Mouse (Mus musculus): ENCODE data around the gene Msl1.
A peak's percentile ranks its signal among the peaks of the same experiment; 100 is the strongest.

The Msl1 gene

DNA sequence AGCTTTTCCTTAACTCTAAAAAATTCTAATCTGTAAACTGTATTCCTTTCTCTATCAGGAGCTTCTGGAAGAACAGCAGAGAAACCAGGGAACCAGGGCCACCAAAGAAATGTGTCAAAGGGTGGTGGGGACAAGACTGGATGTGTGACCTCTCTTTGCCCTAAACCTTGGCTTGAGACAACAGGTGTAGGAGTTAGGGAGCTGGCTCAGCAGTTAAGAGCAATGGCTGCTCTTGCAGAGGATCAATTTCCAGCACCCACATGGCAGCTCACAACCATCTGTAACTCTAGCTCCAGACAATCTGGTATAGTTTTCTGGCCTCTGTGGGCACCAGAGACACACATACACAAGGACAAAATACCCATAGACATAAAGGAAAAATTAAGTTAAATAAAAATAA lies 17.4 kb upstream of the Msl1 start:
- no peak for DNase-seq

DNA sequence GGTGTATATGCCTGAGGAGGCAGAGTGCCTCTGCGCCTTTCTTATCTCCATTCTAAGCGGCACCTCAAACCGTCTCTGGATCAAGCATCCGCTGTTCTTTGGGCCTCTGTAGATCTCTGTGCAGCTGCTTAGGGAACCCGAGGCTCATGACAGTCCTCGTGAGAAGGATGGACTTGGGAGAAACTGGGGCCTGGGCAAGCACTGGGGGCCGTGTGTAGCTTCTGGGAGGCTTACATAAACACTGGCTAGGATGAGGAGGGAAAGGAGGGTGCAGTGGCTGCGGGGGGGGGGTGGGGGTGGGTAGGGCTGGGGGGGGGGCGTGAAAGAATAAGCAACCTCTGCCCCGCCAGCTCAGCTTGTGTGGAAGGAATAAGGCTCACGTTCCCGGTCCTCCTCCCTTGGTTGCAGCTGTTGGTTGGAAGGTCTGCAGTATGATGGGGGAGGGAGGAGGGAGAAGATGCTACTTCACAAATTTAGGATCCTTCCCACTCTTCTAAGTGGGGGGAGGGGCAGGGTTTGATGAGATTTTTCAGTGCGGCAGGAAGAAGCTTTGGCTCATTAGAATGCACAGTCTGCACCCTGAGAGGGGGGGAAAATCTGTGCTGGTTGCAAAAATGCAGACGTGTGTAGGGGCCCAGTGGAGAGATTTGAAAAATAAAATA lies 13.3 kb upstream of the Msl1 start:
- DNase-seq = no peak

DNA sequence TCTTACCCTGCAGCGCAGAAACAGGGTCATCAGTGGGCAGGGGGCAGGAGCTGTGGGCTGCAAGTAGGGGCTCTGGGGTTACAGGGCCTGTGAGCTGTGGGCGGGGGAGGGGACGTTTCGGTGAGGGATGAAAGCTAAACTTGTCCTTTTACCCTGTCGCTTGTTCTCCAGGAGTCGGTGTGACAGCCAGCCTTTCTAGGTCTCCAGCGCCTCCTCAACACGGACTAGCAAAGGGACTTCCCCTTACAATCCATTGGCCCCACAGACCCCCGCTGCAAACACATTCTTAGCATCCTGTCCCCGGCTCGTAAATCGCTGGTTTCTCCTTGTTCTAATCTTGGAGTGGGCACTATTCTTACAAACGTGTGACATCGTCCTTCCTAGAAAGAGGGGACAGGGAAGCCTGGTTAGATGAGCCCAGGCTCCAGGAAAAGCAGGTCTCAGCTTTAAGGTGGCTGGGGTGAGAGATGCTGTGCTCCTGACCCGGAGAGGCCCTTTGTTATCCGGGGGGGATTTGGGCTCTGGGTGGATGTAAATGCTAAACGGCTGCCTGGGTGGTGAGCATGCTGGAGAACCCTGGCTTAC lies 12.6 kb upstream of the Msl1 start:
- no peak for DNase-seq

DNA sequence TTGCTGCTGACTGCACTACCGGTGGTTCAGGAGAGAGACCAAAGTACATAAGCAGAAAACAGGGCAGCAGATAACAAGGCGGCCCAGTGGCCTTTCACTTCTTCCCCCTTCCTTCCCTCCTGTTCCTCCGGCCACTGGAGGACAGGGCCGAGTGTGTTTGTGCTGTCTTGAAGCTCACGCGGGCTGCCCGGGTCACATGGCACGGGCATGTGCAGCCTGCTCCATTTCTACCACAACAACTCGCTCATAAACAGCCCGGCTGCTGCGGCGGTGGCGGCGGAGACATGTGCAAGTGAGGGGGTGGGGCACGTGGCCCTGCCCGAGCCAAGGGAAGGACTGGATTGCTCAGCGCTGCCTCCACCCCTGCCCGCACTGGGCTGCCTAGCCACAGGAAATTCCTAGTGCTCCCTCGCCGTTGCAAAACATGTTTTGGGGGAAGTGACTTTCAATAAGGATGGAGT lies 12.1 kb upstream of the Msl1 start:
- peak; percentile 77 for DNase-seq

DNA sequence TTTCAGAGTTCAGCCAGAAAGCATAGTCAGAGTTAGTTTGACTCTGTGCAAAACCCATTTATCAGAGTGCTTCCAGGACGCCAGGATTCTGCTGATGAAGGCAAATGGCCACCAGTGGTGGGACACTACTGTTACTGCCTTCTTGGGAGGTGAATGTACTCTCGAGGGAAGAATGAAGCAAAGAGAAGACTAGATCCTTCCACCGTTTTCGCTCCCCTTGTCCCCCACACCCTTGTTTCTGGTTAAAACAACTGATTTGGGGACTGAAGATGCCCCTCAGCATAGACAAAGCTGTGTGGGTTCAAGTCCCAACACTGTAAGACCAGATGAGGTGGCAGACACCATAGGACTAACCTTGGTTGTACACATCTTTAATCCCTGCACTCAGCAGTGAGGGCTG lies 11.2 kb upstream of the Msl1 start:
- no peak for DNase-seq

DNA sequence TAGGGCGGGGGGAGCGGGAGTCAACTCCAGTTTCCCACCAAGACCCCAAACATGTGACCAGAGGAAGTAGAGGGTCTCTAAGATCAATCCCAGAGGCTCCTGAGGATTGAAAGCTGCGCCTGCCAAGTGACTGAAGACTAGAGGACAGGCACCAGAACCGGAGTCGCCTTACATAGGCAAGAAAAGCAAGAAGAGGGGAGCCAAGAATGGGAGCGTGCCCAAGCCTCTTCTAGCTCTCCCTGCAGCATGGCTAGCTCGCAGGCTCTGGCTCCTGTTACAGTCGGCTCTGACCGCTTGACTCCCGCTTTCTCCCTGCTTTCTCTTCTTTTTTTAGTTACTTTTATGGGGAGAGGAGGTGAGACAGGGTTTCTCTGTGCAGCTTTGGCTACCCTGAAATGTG lies 10.1 kb upstream of the Msl1 start:
- DNase-seq = no peak

DNA sequence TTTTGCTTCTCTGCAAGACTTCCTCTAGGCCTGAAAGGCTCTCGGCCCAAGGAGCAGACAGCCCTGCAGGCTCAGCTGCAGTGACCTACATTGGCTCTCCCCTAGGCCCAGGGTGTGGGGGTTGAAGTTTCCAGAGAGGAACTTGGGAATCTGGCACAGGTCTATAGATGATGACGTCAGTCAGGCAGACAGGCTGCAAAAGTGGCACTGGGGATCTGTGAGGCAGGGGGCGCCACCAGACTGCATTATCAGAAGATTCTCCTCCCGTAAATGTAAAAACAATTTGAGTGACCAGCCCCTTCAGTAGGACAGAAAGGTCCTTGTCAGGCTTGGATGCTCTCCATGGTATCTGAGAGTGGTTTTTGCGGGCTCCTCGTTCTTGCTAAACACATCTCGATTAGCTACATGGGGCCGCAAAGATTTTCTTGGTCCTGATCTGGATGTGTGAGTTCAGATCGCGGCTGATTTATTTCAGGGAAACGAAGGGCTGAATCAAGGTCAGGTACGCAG lies 9.5 kb upstream of the Msl1 start:
- DNase-seq = peak; percentile 65 to 77

DNA sequence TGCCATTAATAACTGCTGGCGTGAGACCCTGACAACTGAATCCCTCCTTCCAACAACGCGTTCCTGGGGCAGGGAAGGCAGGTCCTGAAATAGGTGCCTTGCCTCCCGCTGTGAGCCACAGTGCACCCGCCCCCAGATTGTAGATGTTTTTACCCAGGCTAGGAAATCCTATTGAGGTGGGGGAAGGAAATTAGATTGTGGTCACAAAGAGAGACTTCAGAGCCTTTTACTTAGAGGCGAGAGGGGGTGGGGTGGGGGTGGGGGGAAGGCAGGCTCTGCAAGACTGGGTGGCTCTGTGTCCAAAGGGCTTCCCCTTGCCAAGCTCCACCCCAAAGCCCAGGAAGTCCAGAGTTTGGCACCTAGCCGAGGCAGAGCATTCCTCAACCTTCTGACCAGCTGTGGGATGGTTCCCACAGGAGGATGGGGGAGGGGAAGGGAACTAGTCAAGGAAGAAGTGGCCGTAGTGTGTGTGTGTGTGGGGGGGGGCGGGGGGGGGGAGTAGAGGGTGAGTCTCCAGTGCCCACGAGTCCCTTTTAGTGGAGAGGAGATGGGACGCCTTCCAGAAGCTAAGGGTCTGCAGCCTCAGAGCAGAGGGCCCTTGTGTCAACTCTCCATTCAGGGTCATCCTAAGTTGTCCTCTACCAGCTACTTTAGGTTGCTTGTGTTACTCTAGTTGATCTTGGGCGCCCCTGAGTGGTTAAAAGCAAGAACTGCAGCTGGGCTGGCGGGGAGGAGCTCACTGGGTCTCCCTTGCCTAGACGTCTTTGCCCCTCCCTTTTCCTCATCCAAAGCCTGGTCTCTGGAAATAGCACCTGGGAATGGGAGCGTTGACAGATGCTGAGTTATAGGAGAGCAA lies 8.7 kb upstream of the Msl1 start:
- DNase-seq = peak; percentile 79 to 91

DNA sequence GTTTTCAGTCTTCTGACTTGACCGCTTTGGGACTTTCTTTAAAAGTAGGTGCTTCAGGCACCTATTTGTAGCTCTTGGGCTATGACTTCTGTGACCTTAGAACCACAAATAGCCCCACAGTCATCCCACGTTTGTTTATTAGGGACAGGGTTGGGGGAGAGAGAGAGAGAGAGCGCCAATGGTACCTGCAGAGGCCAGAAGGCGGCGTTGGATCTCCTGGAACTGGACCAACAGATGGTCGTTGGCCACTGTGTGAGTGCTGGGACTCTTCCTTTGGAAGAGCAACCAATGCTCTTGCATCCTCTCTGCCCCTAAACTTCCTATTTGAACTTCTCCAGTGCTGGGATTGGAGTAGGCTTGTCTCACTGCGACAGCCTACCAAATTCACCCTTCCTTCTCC lies 8.1 kb upstream of the Msl1 start:
- DNase-seq = no peak

DNA sequence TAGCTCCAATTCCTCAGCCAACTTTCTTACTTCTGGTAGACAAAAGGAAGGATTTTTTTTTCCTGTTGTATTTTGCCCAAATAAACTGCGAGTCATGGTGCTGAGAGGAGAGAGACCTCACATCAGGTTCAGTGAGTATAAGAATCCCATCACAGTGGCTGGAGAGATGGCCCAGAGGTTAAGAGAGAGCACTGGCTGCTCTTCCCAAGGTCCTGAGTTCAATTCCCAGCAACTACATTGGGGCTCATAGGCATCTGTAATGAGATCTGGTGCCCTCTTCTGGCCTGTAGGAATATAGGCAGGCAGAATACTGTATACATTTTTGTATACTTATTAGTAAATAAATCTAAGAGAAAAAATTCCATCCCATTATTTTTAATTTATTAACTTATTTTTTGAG lies 7.6 kb upstream of the Msl1 start:
- DNase-seq = no peak

DNA sequence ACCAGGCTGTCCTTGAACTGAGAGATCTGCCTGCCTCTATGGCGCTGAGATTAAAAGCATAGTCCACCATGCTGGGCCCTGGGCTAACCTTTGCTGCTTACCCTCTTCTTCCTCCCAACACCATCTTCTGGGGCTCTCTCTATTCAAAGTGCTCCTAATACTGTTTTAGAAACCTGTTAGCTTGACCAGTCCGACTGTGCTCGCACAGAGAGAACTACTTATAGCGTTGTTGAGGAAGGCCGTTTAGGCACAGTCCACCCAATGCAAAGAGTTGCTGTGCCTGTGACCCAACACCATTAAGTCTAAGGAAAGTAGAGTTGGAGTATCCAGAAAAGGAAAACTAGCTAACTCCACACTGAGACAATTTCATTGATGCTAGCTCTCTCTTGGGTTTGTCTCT lies 7.2 kb upstream of the Msl1 start:
- DNase-seq = no peak

DNA sequence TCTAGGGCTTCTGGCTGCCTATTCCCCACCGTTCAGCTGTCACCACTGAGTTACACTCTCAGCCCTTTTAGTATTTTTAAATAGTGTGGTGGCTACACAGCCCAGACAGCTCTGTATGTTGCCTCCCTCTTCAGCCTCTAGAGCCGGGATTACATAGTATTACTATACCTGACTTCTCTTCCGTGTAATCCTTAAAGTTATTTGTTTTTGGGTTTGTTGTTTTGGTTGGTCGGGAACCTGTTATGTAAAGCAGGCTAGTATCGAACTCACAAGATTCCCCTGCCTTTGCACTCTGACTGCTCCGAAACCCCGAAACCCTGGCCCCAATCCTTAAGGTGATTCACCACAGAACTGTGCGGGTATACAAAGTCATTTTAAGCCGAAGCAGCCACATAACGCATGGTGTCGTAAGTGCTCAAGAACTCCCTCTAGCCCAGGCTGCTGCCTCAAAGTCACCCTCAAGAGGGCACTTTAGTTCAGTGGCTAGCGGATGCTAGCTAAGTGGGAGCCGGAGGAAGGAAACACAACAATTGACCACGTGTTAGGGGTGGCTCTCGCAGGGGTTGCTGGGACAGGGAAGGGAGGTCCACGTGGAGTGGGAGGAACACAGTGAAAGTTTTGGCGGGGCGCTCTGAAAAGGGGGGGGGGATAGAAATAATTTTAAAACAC lies 6.6 kb upstream of the Msl1 start:
- peak; percentile 82 to 90 for DNase-seq

DNA sequence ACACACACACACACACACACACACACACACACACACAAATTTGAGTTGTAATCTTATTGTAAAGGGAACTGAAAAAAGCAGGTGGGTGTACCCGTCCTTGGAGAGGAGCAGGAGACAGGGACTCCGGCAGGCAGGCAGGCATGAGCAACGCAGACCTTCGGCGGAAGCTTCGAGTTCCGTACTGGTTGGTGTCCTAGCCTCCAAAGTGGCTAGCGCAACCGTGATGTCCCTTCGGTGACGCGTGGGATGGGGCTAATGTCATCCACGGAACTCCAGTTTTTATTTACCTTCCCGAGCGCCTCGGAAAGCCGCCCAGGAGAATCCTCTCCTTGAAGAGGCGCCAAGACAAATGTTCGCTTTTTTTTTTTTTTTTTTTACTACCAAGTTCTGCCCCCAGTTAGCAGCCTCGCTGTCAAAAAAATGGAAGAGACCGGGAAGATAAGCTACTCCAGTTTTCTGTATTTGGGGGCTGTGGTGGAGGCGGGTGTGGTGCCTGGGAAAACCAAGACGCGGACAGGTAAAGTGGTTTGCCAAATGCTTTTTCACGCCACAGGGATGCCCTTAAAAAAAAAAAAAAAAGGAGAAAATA lies 6.0 kb upstream of the Msl1 start:
- DNase-seq = no peak

DNA sequence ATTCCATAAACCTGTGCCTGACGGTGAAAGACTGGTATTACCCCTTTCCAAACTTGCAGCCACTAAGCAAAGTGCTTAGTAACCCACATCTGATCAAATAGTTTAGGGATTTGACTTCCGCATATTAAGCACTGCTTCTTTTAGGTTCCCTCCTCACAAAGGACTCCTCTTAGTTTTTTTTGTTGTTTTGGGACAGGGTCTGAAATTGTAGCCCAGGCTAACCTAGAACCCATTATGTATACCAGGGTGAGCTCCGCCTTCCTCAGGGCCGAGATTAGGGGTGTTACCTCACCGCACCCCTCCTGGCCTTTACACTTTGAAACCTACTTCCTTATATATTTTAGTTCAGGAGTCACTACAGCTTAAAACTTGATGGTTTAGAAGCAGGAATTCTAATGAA lies 5.5 kb upstream of the Msl1 start:
- no peak for DNase-seq

DNA sequence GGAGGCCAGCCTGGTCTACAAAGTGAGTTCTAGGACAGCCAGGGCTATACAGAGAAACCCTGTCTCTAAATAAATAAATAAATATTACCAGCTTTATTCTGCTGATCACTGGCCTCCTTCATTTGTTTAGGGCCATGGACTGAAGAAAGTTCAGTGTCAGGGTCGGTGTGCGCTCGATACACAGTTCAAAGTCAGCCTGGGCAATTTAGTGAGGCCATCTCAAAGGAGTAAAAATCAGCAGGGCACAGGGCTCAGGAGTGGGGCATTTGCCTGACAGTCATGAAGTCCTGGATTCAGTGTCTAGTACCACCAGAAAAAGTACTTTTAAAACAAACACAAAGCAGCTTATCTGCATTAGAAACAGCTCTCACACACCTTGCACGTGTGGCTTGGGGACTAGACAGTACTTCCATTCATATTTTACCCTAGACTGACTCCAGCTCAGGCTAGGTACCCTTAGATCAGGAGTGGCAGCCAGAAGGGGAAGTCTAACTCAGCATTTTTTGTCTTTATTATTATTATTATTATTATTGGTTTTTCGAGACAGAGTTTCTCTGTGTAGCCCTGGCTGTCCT lies 4.6 kb upstream of the Msl1 start:
- DNase-seq = no peak

DNA sequence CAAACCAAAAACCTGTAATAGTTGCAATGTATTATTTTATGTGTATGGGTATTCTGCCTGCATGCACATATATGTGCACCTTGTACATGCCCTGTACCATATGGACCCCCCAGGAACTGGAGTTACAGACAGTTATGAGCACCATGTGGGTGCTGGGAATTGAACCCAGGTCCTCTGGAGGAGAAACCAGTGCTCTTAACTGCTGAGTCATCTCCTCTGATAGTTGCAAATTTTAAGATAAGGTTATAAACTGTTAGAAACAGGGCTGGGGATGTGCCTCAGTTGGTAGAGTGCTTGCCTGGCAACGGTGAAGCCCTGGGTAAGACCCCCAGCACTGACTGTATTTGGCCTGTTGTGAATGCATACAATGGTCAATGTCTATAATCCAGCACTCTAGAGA lies 3.9 kb upstream of the Msl1 start:
- no peak for DNase-seq

DNA sequence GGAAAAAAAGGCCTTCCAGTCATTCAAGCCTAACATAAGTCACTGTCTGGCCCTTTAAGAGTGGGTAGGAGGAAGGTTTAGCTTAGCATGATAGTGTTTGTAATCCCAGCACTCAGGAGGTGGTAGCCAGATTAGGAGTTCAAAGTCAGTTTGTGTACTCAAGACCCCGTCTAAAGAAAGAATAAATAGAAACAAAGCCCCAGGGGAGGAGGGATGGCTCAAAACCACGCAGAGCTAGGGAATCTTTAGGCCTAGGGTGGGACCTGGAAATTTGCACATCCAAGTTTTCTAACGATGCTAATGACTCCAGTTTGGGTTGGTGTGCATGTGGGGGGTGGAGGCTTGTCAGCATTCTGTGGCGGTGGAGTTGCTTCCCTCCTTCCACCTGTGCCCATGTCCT lies 3.2 kb upstream of the Msl1 start:
- DNase-seq = no peak

DNA sequence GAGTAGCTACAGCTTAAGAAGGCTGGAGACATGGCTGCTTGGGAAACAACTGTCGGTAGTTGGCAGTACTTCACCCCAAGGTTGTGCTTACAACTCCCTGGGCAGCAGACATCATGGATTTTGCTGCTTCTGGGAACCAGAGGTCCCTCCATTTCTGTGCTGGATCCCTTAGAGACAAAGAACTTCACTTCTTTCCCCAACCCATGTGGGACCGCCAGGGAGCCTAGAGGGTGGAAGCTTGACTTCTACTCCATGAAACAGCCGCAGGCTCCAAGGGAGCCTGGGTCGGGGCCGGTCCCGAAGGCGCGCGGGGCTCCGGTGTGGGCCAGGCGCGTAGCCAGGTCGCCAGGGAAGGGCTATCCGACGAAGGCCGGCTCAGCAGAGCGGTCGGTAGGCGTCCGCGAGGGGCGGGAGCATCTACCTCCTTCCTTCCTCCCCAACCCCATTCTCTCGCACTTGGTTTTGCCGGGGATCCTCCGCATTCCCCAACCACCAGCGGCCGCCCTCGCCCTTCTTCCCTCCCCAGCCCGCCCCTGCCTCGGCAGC lies 774 bp upstream of the Msl1 start:
- DNase-seq = no peak

DNA sequence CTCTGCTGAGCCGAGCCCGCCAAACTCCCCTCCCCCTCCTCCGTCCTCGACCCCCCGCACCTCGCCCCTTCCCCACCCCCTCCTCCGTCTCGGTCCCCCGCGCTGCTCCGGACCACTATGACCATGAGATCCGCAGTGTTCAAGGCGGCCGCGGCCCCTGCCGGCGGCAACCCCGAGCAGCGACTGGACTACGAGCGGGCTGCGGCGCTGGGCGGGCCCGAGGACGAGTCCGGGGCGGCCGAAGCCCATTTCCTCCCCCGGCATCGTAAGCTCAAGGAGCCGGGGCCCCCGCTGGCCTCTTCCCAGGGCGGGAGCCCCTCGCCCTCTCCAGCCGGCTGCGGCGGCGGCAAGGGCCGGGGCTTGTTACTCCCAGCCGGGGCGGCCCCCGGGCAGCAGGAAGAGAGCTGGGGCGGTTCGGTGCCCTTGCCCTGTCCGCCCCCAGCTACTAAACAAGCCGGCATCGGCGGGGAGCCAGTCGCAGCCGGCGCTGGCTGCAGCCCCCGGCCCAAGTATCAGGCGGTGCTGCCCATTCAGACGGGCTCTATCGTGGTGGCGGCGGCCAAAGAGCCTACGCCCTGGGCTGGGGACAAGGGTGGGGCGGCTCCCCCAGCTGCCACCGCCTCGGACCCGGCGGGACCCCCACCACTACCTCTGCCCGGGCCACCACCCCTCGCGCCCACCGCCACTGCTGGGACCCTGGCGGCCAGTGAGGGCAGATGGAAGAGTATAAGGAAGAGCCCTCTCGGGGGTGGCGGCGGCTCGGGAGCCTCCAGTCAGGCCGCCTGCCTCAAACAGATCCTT lies 598 bp downstream of the Msl1 start:
- DNase-seq = peak; percentile 39 to 46

DNA sequence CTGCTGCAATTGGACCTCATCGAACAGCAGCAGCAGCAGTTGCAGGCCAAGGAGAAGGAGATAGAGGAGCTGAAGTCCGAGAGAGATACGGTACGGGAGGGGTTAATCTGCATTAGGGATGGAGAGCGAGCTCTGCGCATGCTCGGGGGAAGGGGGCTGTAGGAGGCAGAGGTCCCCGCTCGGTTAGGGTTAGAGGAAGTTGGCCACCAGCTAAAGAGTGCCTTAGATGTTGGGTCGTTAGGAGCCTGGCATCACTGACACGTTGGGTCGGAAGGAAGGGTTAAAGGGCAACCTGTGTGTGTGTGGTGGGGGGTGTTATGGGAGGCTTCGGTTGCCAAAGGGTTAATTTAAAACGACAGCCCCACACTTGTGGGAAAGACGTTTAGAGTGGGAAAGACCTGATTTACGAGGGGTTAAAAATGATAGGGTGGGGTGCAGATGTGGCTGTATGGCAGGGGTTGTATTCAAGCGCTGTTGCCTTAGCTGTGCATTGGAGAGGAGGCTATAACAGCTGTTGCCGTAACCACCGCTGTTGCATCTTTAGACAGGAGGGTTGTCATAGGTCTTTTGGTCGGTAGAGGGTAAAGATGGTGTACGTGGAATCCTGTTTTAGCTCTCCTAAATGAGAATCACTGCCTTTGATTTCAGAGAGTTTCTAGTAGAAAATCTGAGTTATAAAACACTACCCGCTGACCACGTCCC lies 1.4 kb downstream of the Msl1 start:
- peak; percentile 56 to 71 for DNase-seq

DNA sequence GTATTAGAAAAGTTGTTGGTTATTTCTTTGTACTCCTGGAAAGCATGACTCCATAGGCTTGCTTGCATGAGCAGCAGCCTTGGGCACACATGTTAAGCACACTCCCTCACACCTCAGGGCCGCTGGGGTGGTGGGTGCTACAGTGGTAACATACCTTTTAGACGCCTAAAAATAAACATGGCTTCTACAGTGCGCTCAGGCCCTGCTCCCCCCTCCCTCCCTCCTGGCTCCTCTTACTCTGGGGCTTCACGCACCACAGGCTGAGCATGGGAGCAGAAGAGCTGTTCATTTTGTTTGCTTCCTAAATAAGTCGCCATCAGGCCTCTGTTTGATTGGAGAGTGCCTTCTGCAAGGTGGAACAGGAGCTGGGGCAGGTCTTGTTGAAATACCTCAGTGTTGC lies 2.0 kb downstream of the Msl1 start:
- peak in 1 of 2 experiments; percentile 17 for DNase-seq

All from thymus, adult 18-20 months (tissue).